Mouse (Mus musculus) liver, postnatal 0 days (tissue): ENCODE data around the gene Ift88.

ENCODE experiments used
- CTCF ChIP-seq: sonication (generic); IDR thresholded peaks from 2 replicates; pipeline ENCODE4 v1.5.1; 2016; ENCODE audit warnings: antibody characterized with exemption, low read depth
- EP300 ChIP-seq: IDR thresholded peaks from 2 replicates; pipeline ENCODE4 v1.6.1; 2016; ENCODE audit warnings: antibody characterized with exemption, low read depth, mild to moderate bottlenecking

DNA sequence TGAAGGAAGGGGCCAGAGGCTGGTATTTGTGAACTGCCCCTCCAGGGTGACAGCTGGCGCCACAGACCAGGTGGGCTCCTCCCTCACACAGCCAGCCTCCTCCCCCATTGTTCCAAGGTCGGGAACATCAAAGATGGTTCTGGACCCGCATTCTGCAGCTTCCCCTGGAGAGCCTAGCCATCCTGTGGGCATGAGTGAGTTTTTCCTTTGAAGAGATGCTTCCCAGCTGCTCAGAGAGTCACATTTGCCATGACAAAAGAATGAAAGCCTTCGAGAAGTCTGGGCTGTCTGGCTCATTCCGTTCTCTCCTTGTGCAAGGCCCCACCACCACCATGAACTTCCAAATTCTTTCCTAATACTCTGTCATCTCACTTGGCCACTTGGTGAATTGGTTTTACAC is 110.5 kb downstream of the Ift88 start:
- no peak for TF ChIP-seq CTCF
- no peak for TF ChIP-seq EP300
